Mouse (Mus musculus): ENCODE measurements around the gene Syt11.
"Not testable (repeated sequence)": the region's sequence is repeated elsewhere in the genome, so short reads cannot be mapped to it uniquely, and the experiment has no call there.

GRCm38 (mm10) chr3:88786323-88786722, 11.4 kb upstream of the Syt11 start:
- not testable (repeated sequence) for TF ChIP-seq CTCF (IDR thresholded peaks at IDR 0.05; ENCODE audit: control insufficient read depth, insufficient read depth, insufficient replicate concordance, low read depth, low read length); POLR2A (IDR thresholded peaks at IDR 0.05; ENCODE audit: control insufficient read depth, low read depth, low read length)

Measured in testis, adult 2 months (tissue).